ENCODE assay signal across 9 mouse cellular contexts in genomic region chr1:191352786-191353488, GRCm38 (mm10). TPM values are rescaled to one million over a fixed set of nuclear protein-coding genes. Genes with fewer than 3 reads are reported as not detected.
DNase-seq lines count a peak whose midpoint lies in the region; ATAC-seq lines count a peak whose summit lies in the region.
"Had no signal": no experiment of that assay in that cellular context is flagged by ENCODE, and none has a peak within 500 bp of the region (broad histone marks: within the 10 kb centered on the region; RNA-seq: fewer than 3 reads in every experiment).

No protein-coding gene starts in this region.

- H3K9ac ChIP-seq in hindbrain, embryonic 11.5 days (ENCODE audit: low read depth, low read length): no peak overlapping the region
- no peak overlapping the region for H3K9ac ChIP-seq in hindbrain, embryonic 13.5 days
- H3K9ac ChIP-seq in embryonic facial prominence, embryonic 14.5 days (ENCODE audit: low read depth, low read length): no peak overlapping the region
- H3K9ac ChIP-seq in intestine, embryonic 16.5 days (ENCODE audit: low read depth, low read length): no peak overlapping the region
- H3K9ac ChIP-seq: liver, embryonic 15.5 days had no signal

- no peaks in the 10 kb centered on the region for H3K4me1 ChIP-seq in hindbrain, embryonic 11.5 days (replicated peaks; ENCODE audit: control insufficient read depth, insufficient read depth, low read length)
- H3K4me1 ChIP-seq in hindbrain, embryonic 13.5 days (replicated peaks): no peaks in the 10 kb centered on the region
- peaks cover 5% of the 10 kb centered on the region; the same call in 1 of the 2 replicates for H3K4me1 ChIP-seq in embryonic facial prominence, embryonic 14.5 days (ENCODE audit: control insufficient read depth, insufficient read depth, low read length)
- no peaks in the 10 kb centered on the region for H3K4me1 ChIP-seq in intestine, embryonic 16.5 days (ENCODE audit: control insufficient read depth, insufficient read depth, low read length)

- no peaks in the 10 kb centered on the region for H3K27me3 ChIP-seq in hindbrain, embryonic 11.5 days (ENCODE audit: control insufficient read depth, insufficient read depth, low read length)
- H3K27me3 ChIP-seq in hindbrain, embryonic 13.5 days: no peaks in the 10 kb centered on the region
- no peaks in the 10 kb centered on the region for H3K27me3 ChIP-seq in embryonic facial prominence, embryonic 14.5 days (replicated peaks; ENCODE audit: control insufficient read depth, insufficient read depth, low read length)
- no peaks in the 10 kb centered on the region for H3K27me3 ChIP-seq in intestine, embryonic 16.5 days (replicated peaks; ENCODE audit: control insufficient read depth, insufficient read depth, low read length)
- H3K27me3 ChIP-seq: liver, embryonic 15.5 days had no signal

- ATAC-seq in hindbrain, embryonic 11.5 days (ENCODE audit: low FRiP score): no peak
- ATAC-seq in hindbrain, embryonic 13.5 days (ENCODE audit: low FRiP score): no peak
- ATAC-seq in activated CD4-positive, CD25-positive, alpha-beta regulatory T cell, adult 4 months: peak; percentile 57
- ATAC-seq in embryonic facial prominence, embryonic 14.5 days (ENCODE audit: low read depth): no peak
- peak; percentile 77 for ATAC-seq in intestine, embryonic 16.5 days
- ATAC-seq in megakaryocyte-erythroid progenitor cell, adult 5-6 weeks (replicated peaks; ENCODE audit: low FRiP score, low TSS enrichment, poor library complexity, severe bottlenecking): no peak

- H3K36me3 ChIP-seq in hindbrain, embryonic 11.5 days (ENCODE audit: control insufficient read depth, insufficient read depth, low read length): peaks cover 3% of the 10 kb centered on the region; the same call in 1 of the 2 replicates
- H3K36me3 ChIP-seq in hindbrain, embryonic 13.5 days: peaks cover 76% of the 10 kb centered on the region
- peaks cover 67% of the 10 kb centered on the region for H3K36me3 ChIP-seq in embryonic facial prominence, embryonic 14.5 days (ENCODE audit: control insufficient read depth, insufficient read depth, low read length)
- peaks cover 6% of the 10 kb centered on the region for H3K36me3 ChIP-seq in intestine, embryonic 16.5 days (ENCODE audit: control insufficient read depth, insufficient read depth, low read length)

- no peak overlapping the region for H3K27ac ChIP-seq in hindbrain, embryonic 11.5 days (ENCODE audit: low read depth, low read length)
- no peak overlapping the region for H3K27ac ChIP-seq in hindbrain, embryonic 13.5 days
- peak overlapping the region; percentile 75 for H3K27ac ChIP-seq in embryonic facial prominence, embryonic 14.5 days (replicated peaks; ENCODE audit: low read depth, low read length)
- 0 out of 2 replicates have a peak overlapping the region, but pooled peaks have one; percentile 45 for H3K27ac ChIP-seq in intestine, embryonic 16.5 days (ENCODE audit: low read length)
- H3K27ac ChIP-seq: liver, embryonic 15.5 days had no signal

- H3K4me2 ChIP-seq in hindbrain, embryonic 11.5 days (replicated peaks; ENCODE audit: low read depth, low read length): no peak overlapping the region
- H3K4me2 ChIP-seq in hindbrain, embryonic 13.5 days: no peak overlapping the region
- no peak overlapping the region for H3K4me2 ChIP-seq in embryonic facial prominence, embryonic 14.5 days (ENCODE audit: low read depth, low read length)
- no peak overlapping the region for H3K4me2 ChIP-seq in intestine, embryonic 16.5 days (ENCODE audit: low read depth, low read length)
- H3K4me2 ChIP-seq: liver, embryonic 15.5 days had no signal

- no peaks in the 10 kb centered on the region for H3K9me3 ChIP-seq in hindbrain, embryonic 11.5 days (ENCODE audit: control insufficient read depth, low read length)
- H3K9me3 ChIP-seq in hindbrain, embryonic 13.5 days: no peaks in the 10 kb centered on the region
- no peaks in the 10 kb centered on the region for H3K9me3 ChIP-seq in embryonic facial prominence, embryonic 14.5 days (ENCODE audit: control insufficient read depth, low read length)
- H3K9me3 ChIP-seq in intestine, embryonic 16.5 days (ENCODE audit: control insufficient read depth, low read length): no peaks in the 10 kb centered on the region
- H3K9me3 ChIP-seq: liver, embryonic 15.5 days had no signal

- peak; percentile 76 for DNase-seq in hindbrain, embryonic 11.5 days (ENCODE audit: low spot score)
- peak; percentile 60 to 66 for DNase-seq in B cell, adult 2 months
- DNase-seq in embryonic facial prominence, embryonic 14.5 days (ENCODE audit: low spot score): peak; percentile 88
- peak; percentile 24 for DNase-seq in lung, postnatal 25 days (ENCODE audit: low spot score)

- no peak overlapping the region for H3K4me3 ChIP-seq in hindbrain, embryonic 11.5 days (ENCODE audit: low read depth, low read length)
- H3K4me3 ChIP-seq in hindbrain, embryonic 13.5 days: no peak overlapping the region
- H3K4me3 ChIP-seq in embryonic facial prominence, embryonic 14.5 days (ENCODE audit: low read depth, low read length): no peak overlapping the region
- H3K4me3 ChIP-seq in intestine, embryonic 16.5 days (ENCODE audit: low read length): no peak overlapping the region
- H3K4me3 ChIP-seq: liver, embryonic 15.5 days had no signal

- 68% methylated on average over 14 of the region's 14 CpGs for WGBS in hindbrain, embryonic 11.5 days
- 66% methylated on average over 14 of the region's 14 CpGs for WGBS in hindbrain, embryonic 13.5 days
- 49% methylated on average over 14 of the region's 14 CpGs for WGBS in embryonic facial prominence, embryonic 14.5 days
- 56% methylated on average over 14 of the region's 14 CpGs for WGBS in intestine, embryonic 16.5 days

RNA-seq across cellular contexts. Expression of gene Tmem206, which starts 27.2 kb away (rescaled TPM):
- polyA plus RNA-seq in hindbrain, embryonic 11.5 days (2014; fragmentation: Nextera tagmentation; extraction: Ambion mirVana): 35.4 and 39.7 TPM in 2 replicates
- polyA plus RNA-seq in hindbrain, embryonic 13.5 days (2015; fragmentation: Nextera tagmentation; extraction: Ambion mirVana): 36.7 and 39.9 TPM in 2 replicates
- 10 to 100 TPM; 15.1 to 18.1 TPM for polyA plus RNA-seq in activated CD4-positive, CD25-positive, alpha-beta regulatory T cell, adult 4 months (2017; shearing (Covaris generic))
- 16.4 and 18.2 TPM in 2 replicates for polyA plus RNA-seq in embryonic facial prominence, embryonic 14.5 days (2014; fragmentation: Nextera tagmentation; extraction: Ambion mirVana)
- polyA plus RNA-seq in intestine, embryonic 16.5 days (2015; fragmentation: Nextera tagmentation; extraction: Ambion mirVana): 18.2 and 19.3 TPM in 2 replicates
- total RNA-seq in megakaryocyte-erythroid progenitor cell, adult 5-6 weeks (2014; fragmentation: Nextera tagmentation): 13.5 TPM in 2 replicates
- 9.8 and 15.5 TPM in 2 replicates for total RNA-seq in megakaryocyte-erythroid progenitor cell, adult 5-6 weeks (2017)

RNA-seq across cellular contexts. Expression of gene Nenf, which starts 34.9 kb away (rescaled TPM):
- 85.1 and 85.4 TPM in 2 replicates for polyA plus RNA-seq in hindbrain, embryonic 11.5 days (2014; fragmentation: Nextera tagmentation; extraction: Ambion mirVana)
- polyA plus RNA-seq in hindbrain, embryonic 13.5 days (2015; fragmentation: Nextera tagmentation; extraction: Ambion mirVana): 105 and 109 TPM in 2 replicates
- polyA plus RNA-seq in activated CD4-positive, CD25-positive, alpha-beta regulatory T cell, adult 4 months (2017; shearing (Covaris generic)): under 1 TPM; 0.75 to 0.93 TPM
- 138 and 141 TPM in 2 replicates for polyA plus RNA-seq in embryonic facial prominence, embryonic 14.5 days (2014; fragmentation: Nextera tagmentation; extraction: Ambion mirVana)
- polyA plus RNA-seq in intestine, embryonic 16.5 days (2015; fragmentation: Nextera tagmentation; extraction: Ambion mirVana): 83.3 and 88.7 TPM in 2 replicates
- total RNA-seq in megakaryocyte-erythroid progenitor cell, adult 5-6 weeks (2014; fragmentation: Nextera tagmentation): 62.2 and 87.6 TPM in 2 replicates
- total RNA-seq in megakaryocyte-erythroid progenitor cell, adult 5-6 weeks (2017): 20.3 and 35.5 TPM in 2 replicates

RNA-seq across cellular contexts. Expression of gene Ppp2r5a, which starts 50.1 kb away (rescaled TPM):
- polyA plus RNA-seq in hindbrain, embryonic 11.5 days (2014; fragmentation: Nextera tagmentation; extraction: Ambion mirVana): 13.1 and 16.6 TPM in 2 replicates
- polyA plus RNA-seq in hindbrain, embryonic 13.5 days (2015; fragmentation: Nextera tagmentation; extraction: Ambion mirVana): 5.3 and 7.5 TPM in 2 replicates
- 10 to 100 TPM; 43.2 to 52.2 TPM for polyA plus RNA-seq in activated CD4-positive, CD25-positive, alpha-beta regulatory T cell, adult 4 months (2017; shearing (Covaris generic))
- 27.3 and 34.6 TPM in 2 replicates for polyA plus RNA-seq in embryonic facial prominence, embryonic 14.5 days (2014; fragmentation: Nextera tagmentation; extraction: Ambion mirVana)
- polyA plus RNA-seq in intestine, embryonic 16.5 days (2015; fragmentation: Nextera tagmentation; extraction: Ambion mirVana): 11.3 and 11.8 TPM in 2 replicates
- total RNA-seq in megakaryocyte-erythroid progenitor cell, adult 5-6 weeks (2014; fragmentation: Nextera tagmentation): 55.0 and 74.1 TPM in 2 replicates
- total RNA-seq in megakaryocyte-erythroid progenitor cell, adult 5-6 weeks (2017): 61.8 and 97.2 TPM in 2 replicates

Comparison
In these comparisons a context has a peak if more than half of its experiments do, and no peak if none do; other contexts are left out.
1. ATAC-seq: peak in activated CD4-positive, CD25-positive, alpha-beta regulatory T cell, adult 4 months (single experiment) and intestine, embryonic 16.5 days (single experiment); none in hindbrain, embryonic 11.5 days (single experiment), hindbrain, embryonic 13.5 days (single experiment), embryonic facial prominence, embryonic 14.5 days (single experiment) and megakaryocyte-erythroid progenitor cell, adult 5-6 weeks (single experiment).
2. DNase-seq: peak in every context shown above with its lines; median percentile 88 in embryonic facial prominence, embryonic 14.5 days; 76 in hindbrain, embryonic 11.5 days; 63 in B cell, adult 2 months; 24 in lung, postnatal 25 days.
3. H3K27ac ChIP-seq: peak in embryonic facial prominence, embryonic 14.5 days (single experiment) and intestine, embryonic 16.5 days (single experiment); none in hindbrain, embryonic 11.5 days (single experiment) and hindbrain, embryonic 13.5 days (single experiment).
4. RNA of gene Nenf, which starts 34.9 kb away (polyA plus RNA-seq): 138 to 141 TPM in embryonic facial prominence, embryonic 14.5 days, 105 to 109 TPM in hindbrain, embryonic 13.5 days, 85.1 to 85.4 TPM in hindbrain, embryonic 11.5 days and 83.3 to 88.7 TPM in intestine, embryonic 16.5 days; 0.75 to 0.93 TPM in activated CD4-positive, CD25-positive, alpha-beta regulatory T cell, adult 4 months; every median in the first group is over 10 times any median in the second.